Mouse (Mus musculus) R1 (cell line): ENCODE results near the gene Kat6b.

Source experiments
- DNase-seq: peaks from one replicate; pipeline ENCODE4 v3.0.0-alpha.2; 2018; ENCODE audit warnings: low read depth, low spot score

Kat6b gene

DNA sequence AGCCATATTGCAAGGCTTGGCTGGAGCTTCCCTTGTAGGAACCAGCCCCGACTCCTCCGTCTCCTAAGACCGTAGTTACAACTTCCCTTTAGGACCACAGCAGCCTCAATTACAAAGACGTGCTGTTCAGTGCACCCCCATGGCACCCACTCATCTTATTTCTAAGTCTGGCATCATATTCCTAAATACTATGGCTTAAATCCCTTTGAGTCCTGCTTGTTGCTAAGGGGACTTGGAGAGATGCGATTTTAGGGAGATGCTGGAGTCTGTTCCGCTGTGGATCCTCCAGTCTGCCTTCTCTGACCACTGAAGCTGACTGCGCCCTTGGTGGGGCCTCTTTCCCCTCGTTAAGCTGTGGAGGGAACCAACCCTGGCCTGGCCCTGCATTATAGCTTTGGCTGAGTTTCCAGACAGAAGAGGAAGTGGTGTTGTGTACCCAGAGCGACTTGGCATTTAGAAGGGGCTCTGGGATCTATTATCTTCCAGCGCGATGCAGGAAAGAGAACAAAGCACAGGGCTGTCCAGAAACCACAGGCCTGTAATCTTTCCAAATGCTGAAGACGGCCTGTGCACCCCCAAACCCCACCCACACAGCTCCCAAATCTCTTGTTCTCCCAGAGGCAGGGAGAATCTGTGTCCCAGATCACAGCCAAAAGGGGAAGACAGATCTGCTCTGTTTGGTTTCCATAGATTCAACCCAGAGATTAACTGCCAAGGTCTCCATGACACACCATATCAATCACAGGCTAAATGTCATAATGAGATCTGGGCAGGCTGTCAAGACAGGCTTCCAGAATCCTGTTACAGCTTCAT is 225.7 kb downstream of the Kat6b start:
- no peak for DNase-seq

DNA sequence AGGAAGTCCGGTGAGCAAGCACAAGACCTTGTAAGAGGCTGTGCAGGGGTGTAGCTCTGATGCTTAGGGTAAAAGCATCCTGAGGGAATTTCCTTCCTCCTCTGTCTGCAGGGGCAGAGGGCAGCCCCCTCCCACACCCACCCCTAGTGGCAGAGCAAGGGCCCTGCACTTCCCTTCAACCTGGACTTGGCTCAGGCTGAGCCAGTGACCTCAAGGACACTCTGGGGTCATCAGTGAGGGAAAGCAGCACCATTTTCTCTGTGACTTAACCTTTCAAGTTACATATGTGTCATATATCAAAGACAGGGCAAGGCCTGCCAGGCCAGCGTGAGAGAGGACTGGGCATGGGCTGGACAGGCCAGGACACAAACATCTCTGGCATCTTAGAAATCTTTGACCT is 228.3 kb downstream of the Kat6b start:
- DNase-seq = peak; percentile 30

DNA sequence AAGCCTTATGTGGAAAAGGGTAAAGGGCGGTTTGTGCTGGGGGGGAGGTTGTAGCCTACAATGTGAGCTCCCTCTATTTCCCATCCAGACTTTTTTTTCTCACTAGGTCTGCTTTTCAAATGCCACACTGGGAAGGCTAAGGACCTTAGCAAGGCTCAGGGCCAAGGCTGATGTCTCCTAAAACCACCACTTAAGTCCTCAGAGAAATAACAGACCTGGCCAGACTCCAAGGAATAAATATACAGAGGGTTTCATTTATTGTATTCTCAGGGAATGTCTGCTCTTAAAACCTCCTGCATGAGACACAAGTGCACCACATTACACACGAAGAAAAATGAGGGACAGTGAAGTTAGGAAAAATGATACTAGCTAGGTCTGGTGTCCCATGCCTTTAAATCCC is 230.0 kb downstream of the Kat6b start:
- no peak for DNase-seq

DNA sequence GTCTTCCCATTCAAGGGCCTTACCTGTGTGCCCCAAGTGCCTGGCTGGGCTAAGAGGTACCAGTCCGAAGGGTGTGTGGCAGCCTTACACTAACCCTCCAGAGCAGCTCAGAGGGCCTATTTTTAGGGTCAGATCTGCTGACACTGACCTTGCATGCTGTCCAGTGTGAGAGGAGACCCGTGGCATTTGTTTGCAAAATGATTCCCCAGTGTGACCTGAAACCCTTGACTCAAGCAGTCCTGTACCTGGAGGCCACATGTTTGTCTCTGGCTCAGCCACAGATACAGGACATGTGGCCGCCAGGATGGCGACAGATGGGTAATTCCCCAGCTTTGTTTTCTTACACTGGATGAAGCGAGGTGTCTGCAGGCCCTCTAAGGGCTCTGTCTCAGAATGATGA is 233.3 kb downstream of the Kat6b start, which contains the start of gene Dupd1:
Dupd1 (minus strand) TSS at position 91 of the 400 bp plus-strand sequence.
- no peak for DNase-seq

DNA sequence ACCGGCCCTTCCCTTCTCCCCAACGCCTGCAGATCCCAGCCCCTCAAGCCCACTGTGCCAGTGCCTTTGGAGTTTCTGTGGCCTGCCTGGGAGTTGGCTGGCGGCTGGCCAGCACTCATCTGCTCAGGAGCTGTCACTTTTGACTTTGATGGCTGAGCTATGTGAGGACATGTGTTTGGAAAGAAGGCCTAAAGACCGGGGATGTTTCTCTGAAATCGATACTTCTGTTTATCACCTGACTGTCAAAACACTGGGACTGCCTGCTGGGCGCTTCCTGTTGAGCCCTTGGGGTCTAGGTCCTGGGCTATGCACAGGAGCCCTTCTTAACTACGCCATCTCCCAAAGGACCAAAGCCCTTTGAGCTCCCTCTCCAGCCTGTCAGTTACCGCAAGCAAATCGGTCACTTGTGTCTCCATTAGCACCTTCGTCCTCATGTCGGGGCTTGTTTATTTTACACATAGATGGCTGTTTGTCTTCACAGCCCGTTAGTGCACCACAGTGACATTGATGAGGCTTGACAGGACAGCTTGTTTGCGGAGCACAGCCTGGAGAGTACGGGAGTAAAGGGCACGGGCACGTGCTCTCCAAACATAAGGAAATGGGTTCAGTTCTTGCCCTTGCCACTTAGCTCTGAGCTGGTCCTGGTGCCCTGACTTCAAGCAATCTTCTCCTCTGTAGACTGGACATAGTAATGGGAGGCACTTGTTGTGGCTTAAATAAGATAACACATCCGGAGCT is 238.6 kb downstream of the Kat6b start:
- no peak for DNase-seq

DNA sequence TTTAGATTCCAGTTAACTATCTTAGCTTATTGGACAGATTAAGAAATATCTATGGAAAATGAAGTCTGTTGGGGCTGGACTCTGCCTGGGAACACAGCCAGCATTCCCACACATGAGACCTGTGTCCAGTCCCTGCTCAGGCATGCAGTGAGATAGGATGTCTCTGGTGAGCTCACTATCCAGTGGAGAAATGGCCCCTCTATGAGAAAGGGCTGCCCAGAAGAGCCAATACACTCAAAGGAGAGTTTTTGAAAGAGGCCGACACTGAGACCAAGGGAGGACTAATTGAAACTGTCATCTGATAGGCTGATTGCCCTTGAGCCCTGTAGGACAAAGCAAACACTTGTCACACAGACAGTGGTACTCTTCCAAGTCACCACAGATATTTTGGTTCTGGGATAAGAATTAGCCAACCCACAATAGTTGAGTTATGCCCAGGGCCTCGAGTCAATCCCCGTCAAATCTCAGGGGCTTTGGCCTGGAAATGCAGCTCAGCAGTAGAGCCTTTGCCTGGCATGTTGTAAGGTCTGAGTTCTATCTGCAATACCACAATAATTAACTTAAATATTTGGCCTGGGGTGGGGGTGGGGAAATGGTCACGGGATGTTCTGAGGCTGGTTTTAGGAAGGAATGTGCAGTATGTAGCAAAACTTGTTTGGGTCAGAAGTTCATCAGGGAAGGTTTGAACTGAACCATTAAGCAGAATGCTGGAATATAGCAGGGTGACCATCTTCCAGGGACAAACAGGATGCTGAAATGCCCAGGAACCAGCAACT is 239.4 kb downstream of the Kat6b start:
- no peak for DNase-seq
